Mouse (Mus musculus) small intestine, adult 2 months (tissue): Measurements from ENCODE around the gene Atp2b4.

Source experiments
- CTCF ChIP-seq: fragments of 200-500 bp; IDR thresholded peaks from 2 replicates; pipeline ENCODE4 v1.5.1; 2012; ENCODE audit warnings: low read depth, mild to moderate bottlenecking, control low read depth, inconsistent platforms, low read length, moderate library complexity, mixed read lengths; ENCODE audit not compliant: insufficient replicate concordance, insufficient read length; ENCODE audit errors: extremely low read depth
- POLR2A ChIP-seq: fragments of 200-500 bp; IDR thresholded peaks from 2 replicates; pipeline ENCODE4 v1.6.1; 2012; ENCODE audit warnings: low read depth, mild to moderate bottlenecking, control low read depth, inconsistent platforms, low read length, moderate library complexity

GRCm38 (mm10) chr1:133766901-133767529 is 33.8 kb downstream of the Atp2b4 start:
- TF ChIP-seq CTCF (no peak), POLR2A (no peak)
